Mouse (Mus musculus) mouse trophoblast stem cell (cell line): ENCODE measurements around the gene Olfr1154.

Experiments used
- in situ Hi-C, 2 experiments: fragments of 300-500 bp; cut with MseI, MboI; formaldehyde crosslinking; loops; 2 replicates in 1 of 2; 3 replicates in 1 of 2; pipeline ENCODE4 v1.15.1; 2025

The Olfr1154 gene

GRCm38 (mm10) chr2:87905066-87905465 is at the start of gene Olfr1154:
Olfr1154 (minus strand) TSS chr2:87905166.
- in situ Hi-C loops, result no loop called here

- in situ Hi-C loops, result no loop called here
These were observed 48.0 kb upstream of the Olfr1154 start, which contains the start of gene Olfr1156 for GRCm38 (mm10) chr2:87953000-87953399. Olfr1156 (minus strand) TSS chr2:87953100.

- in situ Hi-C loops, result no loop called here
These were observed 40.1 kb upstream of the Olfr1154 start, which contains the start of gene Olfr1155 for GRCm38 (mm10) chr2:87945037-87945436. Olfr1155 (minus strand) TSS chr2:87945137.

GRCm38 (mm10) chr2:87894662-87895061 is 10.3 kb downstream of the Olfr1154 start, which contains the start of gene Olfr1153:
Olfr1153 (plus strand) TSS chr2:87894962.
- in situ Hi-C loops, result no loop called here

GRCm38 (mm10) chr2:87866192-87866591 is 38.8 kb downstream of the Olfr1154 start, which contains the start of gene Olfr1152:
Olfr1152 (plus strand) TSS chr2:87866492.
- in situ Hi-C loops, result no loop called here

- in situ Hi-C loops, result no loop called here
These were observed 49.4 kb downstream of the Olfr1154 start, which contains the start of gene Olfr1151 for GRCm38 (mm10) chr2:87855562-87855961. Olfr1151 (plus strand) TSS chr2:87855862.
